Mouse (Mus musculus) kidney, adult 11 months (tissue): Measurements from ENCODE around the gene Copg2.
"Not testable (repeated sequence)": the region's sequence is repeated elsewhere in the genome, so short reads cannot be mapped to it uniquely, and the experiment has no call there.

ENCODE experiments used
- DNase-seq: peaks from one replicate; pipeline ENCODE4 v3.0.0; 2022

The Copg2 gene

DNA sequence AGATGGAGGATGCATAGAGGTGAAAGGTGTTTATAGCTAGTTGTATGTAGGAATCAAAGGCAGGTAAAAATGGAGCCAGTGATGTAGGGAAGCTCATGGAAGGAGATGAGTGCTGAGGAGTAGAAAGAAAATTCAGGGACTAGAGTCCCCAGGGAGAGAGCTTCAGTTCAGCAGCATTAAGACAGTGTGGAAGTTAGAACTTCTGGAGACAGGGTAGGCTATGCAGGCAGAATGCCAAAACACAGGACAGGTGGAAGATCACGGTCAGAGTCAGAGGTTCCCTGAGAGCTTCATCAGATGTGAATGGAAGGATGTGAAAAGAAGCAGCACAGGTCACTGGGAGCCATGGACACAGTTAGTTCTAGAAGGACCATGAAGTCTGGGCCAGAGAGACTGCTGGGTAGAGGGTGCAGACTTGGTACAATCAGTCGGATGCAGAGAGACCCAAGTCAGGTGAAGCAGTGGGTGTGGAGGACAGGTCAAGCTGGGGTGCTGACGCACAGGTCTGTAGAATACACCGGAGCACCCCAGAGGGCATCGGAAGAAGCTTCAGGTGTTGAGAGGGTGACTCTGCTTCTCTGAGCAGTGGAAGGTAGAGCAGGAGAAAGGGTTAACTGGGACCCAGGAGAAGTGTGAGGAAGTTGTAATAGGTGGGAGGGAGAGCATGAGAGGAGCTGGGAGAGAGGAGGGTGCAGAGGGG, 91.4 kb downstream of the Copg2 start:
- DNase-seq: no peak

DNA sequence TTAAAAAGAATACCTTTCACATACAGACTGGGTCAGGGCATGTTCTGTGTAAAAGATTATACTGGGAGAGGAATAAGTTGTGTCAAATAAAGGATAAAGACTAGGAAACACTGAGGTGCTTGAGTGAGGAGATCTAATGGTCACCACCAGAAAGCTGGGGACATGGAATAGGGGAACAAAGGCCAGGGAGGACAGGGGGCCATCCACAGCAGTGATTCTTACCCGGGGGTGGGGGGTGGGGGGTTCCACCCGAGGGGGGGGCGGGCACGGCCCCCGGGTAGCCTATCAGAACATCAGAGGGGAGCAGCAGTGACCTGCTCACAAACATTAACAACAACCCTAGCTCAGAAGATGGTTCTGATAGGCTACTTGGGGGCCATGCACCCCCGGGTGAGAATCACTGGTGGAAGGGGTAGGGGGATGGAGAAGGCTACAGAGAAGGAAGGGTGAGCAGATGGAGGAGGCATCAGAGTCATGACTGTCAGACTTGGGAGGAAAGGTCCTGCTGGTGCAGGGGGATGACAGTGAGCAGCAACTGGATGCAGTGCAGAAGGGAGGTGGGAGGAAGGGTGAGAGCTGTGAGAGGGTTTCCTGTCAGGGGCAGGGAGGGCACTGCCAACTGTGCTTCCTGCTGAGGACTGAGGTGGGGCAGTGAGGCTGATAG, 92.1 kb downstream of the Copg2 start:
- peak; percentile 12 for DNase-seq

DNA sequence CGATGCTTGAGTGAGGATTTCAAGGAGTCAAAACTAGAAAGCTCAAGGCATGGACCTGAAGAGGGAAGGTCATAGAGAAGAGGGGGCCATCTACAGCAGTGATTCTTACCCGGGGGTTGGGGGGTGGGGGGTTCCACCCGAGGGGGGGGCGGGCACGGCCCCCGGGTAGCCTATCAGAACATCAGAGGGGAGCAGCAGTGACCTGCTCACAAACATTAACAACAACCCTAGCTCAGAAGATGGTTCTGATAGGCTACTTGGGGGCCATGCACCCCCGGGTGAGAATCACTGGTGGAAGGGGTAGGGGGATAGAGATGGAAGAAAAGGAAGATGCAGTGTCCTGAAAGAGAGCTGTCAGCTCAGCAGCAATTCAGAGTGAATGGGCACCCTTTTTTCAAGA, 93.7 kb downstream of the Copg2 start:
- DNase-seq: not testable (repeated sequence)

DNA sequence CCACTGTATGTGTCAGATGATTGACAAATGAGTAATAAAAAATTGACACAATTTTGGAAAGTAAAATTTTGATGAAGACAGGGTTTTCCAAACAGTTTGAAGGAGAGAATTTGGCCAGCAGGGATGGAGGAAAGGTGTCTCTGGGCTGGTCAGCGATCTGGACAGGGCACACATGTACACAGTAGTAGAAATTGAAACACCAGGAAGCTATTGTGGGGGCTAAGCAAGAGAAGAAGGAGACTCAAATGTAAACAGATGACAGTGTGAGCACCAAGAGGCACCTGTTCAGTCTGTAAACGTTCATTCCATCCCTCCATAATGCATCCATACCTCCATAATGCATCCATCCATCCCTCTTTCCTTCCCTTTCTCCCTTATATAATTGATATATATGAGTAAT, 145.4 kb downstream of the Copg2 start:
- no peak for DNase-seq

DNA sequence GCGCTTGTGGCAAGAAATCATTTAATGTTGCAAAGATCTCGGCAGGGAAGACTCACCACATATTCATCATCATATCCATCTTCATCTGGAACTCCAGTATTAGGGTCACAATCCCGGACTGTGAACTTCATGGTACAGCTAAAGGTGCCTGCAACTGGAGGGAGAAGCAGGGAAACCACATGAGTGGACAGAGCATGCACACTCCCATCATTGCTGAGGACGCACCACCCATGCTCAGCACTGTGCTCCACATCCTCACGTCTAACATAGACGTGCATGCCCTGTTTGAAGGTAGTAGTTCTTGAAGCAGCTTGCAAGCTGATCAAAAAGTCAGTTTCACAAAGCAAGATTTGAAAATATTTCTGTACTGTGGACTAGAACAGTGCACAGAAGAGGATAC, 146.1 kb downstream of the Copg2 start:
- DNase-seq: no peak

DNA sequence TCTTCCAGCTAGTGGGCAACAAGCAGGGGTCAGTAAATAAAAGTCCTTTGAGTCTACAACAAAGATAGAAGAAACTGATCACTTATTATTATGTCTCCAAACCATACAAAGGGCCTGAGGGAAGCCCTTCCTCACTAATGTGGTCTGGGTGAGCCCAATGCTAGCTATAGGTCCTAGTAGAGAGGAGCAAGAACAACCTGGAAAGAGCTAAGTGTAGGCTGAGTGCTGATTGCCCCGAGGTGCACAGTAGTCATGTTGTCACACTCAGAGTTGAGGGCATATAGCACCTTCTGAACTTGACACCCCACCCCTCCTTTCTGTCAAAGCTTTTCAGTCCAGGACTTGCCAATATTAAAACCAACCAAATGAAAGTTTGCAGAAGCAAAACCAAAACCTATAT, 146.7 kb downstream of the Copg2 start:
- DNase-seq: no peak

DNA sequence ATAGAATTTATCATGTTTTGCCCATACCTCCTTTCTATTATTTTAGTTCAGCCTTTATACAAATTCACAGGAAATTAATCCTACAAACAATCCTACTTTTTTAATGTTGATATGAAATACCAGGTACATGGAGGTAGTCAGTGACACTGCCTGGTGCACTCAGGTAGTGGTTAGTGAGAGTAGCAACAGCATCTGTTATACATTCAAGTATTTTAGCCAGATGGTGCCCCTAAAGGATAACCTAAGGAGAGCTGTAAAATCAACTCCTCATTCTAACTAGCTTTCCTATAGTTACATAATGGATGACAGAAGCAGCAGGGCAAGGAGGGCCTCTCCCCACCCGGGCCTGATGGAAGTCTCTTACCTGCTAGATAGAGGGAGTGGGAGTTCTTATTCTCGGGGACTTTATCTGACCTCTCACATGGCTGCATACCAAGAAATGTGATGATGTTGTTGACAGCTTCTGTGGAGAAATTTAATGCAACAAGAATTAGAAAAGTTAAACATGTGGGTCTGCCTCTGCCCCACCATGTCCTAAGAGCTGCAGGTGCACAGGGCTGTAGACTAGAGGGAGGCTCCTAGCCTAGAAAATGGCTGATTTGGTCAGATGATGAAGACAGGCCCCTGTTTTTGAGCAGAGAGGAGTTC, 147.4 kb downstream of the Copg2 start:
- no peak for DNase-seq

DNA sequence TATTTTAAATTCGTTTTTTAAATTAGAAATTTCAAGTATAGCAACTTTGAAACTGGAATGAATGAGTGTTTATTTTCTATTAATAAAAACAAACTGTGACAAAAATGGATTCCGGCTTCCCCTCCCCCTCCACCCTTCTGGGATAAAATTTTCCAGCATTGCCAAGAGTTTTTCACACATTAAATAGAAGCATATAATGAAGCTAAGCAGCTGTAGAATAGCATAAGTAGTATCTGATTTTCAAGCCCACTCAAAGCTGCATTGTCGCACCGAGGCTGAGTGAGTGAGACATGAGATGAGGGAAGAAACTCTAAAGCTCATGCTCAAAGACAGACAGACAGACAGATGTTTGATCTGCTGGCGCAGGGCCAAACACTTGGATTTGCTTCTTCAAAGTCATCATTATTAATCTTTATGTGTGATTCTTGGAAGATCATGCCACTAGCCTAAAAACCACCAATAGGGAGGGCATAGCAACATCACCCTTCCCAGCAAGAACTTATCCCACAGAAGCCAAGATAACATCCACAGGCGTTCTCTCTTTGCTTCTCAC, 148.2 kb downstream of the Copg2 start:
- no peak for DNase-seq

DNA sequence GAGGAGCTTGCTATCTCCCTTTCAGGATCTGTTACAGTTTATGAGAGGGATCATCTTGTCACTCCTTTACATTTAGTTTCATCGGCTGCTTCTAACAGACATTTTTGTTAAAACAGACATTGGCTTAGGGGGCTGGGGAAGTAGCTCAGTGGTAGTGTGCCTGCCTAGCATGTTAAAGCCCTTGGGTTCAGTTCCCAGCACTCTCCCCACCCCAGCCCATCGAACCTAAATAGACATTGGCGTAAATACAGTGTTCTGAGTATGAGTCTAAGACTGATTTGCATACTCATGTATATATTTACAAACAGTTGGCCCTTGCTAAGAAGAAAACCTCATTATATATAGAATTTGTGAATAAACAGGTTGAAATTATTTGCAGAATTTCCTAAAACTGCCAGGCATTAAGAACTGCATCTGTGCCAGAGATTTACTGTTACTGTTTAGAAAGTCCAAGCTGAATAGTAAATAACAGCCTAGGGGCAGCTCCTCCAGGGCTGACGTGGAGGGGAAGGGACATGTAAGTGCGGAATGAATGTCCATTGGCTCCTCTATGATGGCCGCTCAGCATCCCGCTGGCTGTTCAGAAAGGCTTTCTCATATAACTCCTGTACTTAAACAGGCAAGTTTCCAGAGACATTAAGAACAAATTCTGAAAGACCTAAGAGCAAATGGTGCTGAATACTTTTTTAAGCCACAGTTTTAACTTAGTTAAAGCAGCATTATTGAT, 148.8 kb downstream of the Copg2 start:
- DNase-seq: no peak

DNA sequence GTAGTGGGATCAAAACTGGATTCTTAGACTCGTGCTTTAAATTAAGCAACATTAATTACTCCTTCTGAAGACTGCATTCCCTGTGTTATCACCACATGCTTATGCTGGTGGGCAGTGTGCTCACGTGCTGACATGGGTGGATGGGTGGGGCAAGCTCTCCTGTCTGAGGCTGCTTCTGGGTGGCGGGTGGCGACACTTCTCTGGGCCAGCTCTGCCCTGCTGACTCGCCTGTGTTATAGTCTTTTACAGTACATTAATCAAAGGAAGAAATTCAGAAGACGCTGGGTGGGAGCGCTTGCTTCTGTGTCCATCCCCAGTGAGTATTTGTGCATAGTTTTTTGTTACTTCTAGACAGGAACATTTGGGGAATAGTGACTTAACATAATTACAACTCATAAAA, 151.0 kb downstream of the Copg2 start:
- DNase-seq: no peak

DNA sequence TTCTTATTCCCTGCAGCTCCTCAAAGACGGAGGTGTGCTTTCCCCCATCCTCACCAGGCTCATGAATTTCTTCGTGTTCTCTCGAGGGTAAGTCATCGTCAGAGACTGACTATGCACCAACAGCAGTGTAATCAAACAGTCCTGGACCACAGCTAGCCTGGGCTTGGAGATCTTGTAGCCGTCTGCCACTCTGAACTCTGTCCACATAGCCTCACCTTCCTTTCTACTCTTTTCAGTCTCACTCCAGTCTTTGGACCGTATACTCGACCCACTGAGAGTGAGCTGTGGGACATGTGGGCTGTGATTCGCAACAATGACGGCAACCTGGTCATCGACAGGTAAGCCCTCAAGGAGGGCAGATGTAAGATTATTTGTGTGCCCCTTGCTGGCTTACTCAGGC, 151.7 kb downstream of the Copg2 start:
- no peak for DNase-seq

DNA sequence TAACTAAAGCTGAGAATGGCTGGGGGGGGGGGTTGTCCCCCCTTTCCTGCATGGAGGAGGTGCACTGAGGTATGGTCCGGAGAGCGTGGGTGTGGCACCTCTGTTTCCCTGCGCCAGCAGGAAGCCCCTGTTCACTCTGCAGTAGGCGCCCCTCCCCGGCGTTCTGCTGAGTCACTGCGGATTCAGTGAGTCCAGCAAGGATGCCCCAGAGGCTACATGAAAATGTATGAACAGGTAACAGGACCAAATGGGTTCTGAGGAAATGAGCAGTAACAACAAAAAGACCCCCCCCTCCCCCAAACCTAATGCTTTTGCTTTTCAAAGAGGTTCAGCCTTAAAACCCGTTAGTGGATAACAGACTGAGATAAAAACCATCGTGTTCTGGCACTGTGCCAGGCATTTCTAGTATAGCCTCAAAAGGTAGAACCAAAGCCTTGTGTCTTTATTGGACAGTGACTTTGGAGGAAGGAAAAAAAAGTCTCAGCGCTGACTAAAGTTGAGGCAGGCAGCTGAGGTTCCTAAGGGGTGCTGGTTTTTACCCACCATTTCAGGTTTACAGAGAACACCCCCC, 157.3 kb downstream of the Copg2 start:
- DNase-seq: no peak

DNA sequence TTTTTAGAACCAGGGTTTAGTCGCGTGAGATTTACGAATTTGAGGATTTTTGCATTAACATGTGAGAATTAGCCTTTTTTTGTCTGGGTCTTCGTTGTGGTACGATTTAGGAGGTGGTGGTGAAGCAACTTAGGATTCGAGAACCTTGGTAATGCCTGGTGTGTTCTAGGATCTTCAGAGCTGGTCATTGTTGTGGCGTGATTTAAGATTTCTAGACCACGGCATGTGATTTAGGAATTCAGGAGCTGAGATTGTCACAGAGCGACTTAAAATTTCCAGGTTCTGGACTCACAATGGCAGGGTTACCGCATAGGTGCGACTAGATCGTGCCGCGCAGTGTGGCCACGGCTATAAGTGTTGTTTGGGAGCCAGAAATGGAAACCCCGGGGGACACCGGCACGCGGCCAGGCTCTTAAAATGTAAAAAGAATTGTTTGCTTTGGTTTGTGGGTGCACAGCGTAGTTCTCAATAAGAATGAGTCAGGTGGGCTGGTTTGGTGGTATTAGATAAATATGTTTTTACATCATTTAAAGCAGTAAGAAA, 158.1 kb downstream of the Copg2 start:
- DNase-seq: no peak

DNA sequence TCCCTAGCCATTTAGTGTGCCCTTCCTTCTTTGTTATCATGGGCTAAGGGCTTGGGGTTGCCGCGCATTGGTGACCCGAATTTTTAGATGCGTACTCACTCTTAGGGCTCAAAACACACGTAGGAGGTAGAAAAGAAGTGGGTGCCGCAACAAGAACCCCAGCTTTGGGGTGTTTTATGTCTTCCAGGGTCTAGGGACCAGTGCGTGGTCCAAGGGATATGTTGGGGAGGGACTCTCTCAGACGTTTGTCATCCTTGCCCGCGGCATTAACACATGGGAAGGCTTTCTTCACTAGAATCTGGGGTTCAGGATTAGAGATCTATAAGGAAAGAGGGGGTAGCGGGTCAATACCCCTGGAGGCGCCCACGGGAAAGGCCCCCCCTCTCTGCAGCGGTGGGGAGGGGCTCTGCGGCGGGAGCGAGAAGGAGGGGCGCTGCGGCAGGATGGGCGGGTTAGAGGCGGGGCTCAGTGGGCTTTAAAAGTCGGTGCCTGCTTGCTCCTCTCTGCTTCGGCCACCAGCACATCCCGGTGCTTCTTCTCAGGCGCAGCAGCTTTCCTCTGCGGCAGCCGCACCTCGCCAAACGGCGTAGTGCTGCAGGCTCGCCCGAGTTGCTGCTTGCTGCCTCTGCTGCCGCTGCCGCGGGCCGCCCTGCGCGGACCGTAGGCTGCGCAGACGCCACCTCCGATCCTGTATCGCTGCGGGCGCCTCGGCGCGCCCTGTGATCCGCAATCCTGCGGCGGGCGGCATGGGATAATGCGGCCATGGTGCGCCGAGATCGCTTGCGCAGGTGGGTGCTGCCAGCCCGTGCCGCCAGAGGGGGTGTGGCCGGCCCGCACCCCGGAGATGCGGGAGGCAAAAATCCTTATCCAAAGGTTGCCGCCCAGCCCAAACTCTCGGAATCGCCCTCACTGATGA, 158.8 kb downstream of the Copg2 start:
- no peak for DNase-seq

DNA sequence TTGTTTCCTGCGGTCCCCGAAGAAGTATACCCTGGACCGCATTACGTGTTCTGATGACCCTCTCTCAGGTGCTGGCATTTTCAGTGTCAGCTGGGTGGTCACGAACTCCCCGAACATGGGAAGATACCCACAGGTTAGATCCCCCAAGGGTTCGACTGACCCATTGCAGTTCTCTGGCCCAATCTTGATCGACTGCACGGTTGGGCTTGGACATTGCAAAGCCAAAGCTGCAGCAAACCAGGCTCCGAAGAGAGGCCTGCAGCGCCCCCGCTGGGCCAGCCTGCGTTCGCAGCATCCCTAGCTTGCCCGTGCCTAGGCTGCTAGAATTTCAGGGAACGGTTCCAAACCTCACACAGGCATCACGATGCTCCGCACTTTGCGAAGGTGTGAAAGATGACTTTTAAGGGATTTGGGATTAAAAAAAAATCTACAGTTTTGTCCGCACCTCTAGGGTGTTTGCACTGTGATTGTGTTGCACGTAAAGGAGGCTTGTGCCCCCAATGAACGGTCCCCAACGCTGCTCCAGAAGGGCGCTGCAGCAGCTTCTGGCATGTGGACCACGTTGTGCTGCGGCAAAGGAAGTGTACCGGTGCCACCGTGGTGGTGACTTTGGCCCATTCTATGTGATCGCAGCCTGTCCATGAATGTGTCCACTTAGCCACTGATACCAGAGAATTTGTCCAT, 159.6 kb downstream of the Copg2 start:
- DNase-seq: no peak

DNA sequence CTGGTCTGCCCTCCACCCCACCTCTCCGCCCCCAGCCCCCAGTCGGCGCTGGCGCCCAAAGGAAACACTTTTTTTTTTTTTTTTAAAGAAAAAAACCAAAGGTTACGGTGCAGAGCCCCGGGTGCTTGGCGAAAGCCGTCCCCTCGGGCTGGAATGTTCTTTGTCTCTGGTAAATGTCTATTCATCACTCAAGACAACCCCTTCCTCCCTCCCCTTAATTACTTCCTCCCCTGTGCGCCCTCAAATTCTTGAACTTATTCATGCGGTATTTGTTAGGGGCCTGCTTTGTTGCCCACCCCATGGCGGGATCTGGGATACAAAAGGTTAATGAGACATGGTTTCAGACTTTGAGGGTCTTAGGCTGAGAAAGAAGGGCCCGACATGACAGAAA, 160.2 kb downstream of the Copg2 start:
- no peak for DNase-seq

DNA sequence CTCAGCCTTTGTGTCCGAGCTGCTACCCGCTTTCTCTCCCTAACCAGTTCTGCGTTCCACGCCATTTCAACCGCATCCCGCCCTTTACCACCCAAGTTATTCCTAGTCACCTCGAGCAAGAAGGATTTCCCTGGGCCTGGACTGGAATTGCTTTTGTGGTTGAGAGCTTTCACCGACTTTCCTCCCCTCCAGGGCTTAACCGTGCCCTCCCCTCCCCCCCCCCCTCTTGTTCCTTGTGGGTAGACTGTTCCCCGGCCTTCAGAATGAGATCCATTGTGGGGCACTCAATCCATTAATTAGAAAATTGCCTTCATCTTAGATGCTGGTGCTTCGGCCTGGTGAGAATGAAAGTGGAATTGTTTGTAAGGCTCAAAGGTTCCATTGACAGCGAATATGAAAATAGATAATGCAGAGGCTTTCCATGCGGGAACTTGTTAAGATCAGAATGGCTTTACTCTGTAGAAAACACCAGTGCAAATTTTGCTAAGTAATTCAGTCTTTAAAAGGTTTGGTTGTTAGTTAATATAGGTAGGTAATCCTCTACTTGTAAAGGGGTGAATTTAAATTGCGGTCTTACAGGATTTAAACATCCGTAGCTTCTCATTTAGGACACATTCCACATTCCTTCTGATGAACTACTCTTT, 160.7 kb downstream of the Copg2 start:
- DNase-seq: no peak

DNA sequence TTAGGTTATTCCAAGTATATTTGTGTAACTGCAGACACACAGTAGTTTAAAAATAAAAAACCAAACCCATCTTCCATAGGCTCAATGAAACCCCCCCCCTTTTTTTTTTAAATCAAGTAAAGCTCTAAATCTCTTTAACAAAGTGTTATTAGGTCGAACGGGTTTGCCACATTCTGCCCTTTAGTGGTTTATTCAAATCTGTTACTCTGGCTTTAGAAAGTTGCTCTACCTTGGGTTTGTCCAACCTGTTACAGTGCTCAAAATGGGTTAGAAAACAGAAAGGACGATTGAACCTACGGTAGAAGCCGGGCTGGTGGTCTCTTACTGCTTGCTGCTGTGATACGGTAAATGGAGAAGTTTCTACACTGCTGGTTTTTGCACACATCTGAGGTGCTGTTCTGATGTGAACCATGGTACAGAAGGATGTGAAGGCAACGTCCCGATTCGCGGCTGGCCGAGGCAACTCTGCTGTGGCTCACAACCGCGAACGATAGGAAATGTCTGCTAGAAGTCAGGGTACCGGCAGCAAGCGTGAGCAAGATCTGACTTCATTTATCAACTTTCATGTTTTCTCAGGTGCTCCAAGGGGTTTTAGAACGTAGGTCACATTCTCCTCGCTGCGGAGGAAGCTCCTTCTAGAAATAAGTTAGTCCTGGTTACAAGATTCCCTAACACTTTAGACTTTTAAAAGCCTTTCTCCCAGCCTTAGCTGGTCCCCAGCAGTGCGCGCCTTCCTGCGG, 161.4 kb downstream of the Copg2 start:
- no peak for DNase-seq

DNA sequence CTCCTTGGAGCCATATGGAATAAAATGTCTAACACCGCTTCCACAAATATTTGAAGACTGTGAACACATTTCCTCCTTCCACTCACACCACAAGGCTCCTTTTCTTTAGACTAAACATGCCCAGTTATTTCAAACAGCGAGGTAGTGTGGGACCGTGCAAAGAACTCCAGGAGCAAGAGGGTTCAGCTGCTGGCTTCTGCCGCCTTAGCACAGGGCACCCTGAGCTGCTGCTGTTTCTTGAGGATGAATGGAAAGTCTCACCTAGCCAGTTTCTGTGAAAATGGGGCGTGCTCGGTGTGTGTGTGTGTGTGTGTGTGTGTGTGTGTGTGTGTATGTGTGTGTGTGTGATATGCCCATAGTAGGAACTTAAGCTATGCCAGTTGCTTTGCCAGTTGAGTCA, 162.1 kb downstream of the Copg2 start:
- DNase-seq: no peak
